Mouse (Mus musculus) megakaryocyte, embryonic 14.5 days (primary cell): ENCODE measurements at regions not wholly inside any gene's neighbourhood (a gene's known extent, or its start where the extent isn't known, plus 50 kb on each side); places are given as distances from the start of the nearest gene placed in this dataset.

Experiments
- FLI1 ChIP-seq: IDR thresholded peaks from 2 replicates; pipeline ENCODE4 v1.6.1; 2012; ENCODE audit warnings: low read length, inconsistent platforms, mixed read lengths
- GATA1 ChIP-seq: IDR thresholded peaks from 3 replicates; pipeline ENCODE4 v1.6.1; 2012; ENCODE audit warnings: mixed read lengths, low read length, inconsistent platforms, borderline replicate concordance

GRCm38 (mm10) chr6:100971462-100971955, 138.1 kb downstream of the Ppp4r2 start:
- TF ChIP-seq GATA1, result no peak
- TF ChIP-seq FLI1, result no peak
